ENCODE assay signal across 14 mouse cellular contexts in genomic region chr16:89909393-89910068, GRCm38 (mm10).
DNase-seq lines count a peak whose midpoint lies in the region; ATAC-seq and TF ChIP-seq lines count a peak whose summit lies in the region.
"Had no signal": no experiment of that assay in that cellular context is flagged by ENCODE, and none has a peak within 500 bp of the region (broad histone marks: within the 10 kb centered on the region; RNA-seq: fewer than 3 reads in every experiment).

No protein-coding gene starts in this region.

- H3K4me3 ChIP-seq in heart, embryonic 16.5 days (ENCODE audit: low read length) = no peak overlapping the region
- H3K4me3 ChIP-seq in testis, adult 2 months (ENCODE audit: control insufficient read depth, low read depth, low read length) = no peak overlapping the region
- H3K4me3 ChIP-seq in hindbrain, embryonic 13.5 days = no peak overlapping the region
- H3K4me3 ChIP-seq in stomach, postnatal 0 days (ENCODE audit: low read depth, low read length) = no peak overlapping the region
- H3K4me3 ChIP-seq: kidney, embryonic 15.5 days; liver, embryonic 13.5 days; myocyte had no signal

- 73% methylated on average over 26 of the region's 26 CpGs for WGBS in heart, embryonic 16.5 days
- 53% methylated on average over 26 of the region's 26 CpGs for WGBS in hindbrain, embryonic 13.5 days
- 50% methylated on average over 26 of the region's 26 CpGs for WGBS in stomach, postnatal 0 days

- H3K9me3 ChIP-seq in heart, embryonic 16.5 days (replicated peaks; ENCODE audit: control insufficient read depth, low read length) = no peaks in the 10 kb centered on the region
- H3K9me3 ChIP-seq in hindbrain, embryonic 13.5 days = no peaks in the 10 kb centered on the region
- H3K9me3 ChIP-seq in stomach, postnatal 0 days (ENCODE audit: control insufficient read depth, low read length) = no peaks in the 10 kb centered on the region
- H3K9me3 ChIP-seq: kidney, embryonic 15.5 days; liver, embryonic 13.5 days had no signal

- TF ChIP-seq POLR2A in testis, adult 2 months (IDR thresholded peaks at IDR 0.05; ENCODE audit: control insufficient read depth, low read depth, low read length) = no peak

- H3K27me3 ChIP-seq in heart, embryonic 16.5 days (ENCODE audit: control insufficient read depth, insufficient read depth, low read length) = no peaks in the 10 kb centered on the region
- H3K27me3 ChIP-seq in testis, adult 2 months (ENCODE audit: control insufficient read depth, insufficient read depth, low read length) = no peaks in the 10 kb centered on the region
- H3K27me3 ChIP-seq in hindbrain, embryonic 13.5 days = no peaks in the 10 kb centered on the region
- no peaks in the 10 kb centered on the region for H3K27me3 ChIP-seq in stomach, postnatal 0 days (ENCODE audit: control insufficient read depth, insufficient read depth, low read length)
- H3K27me3 ChIP-seq: kidney, embryonic 15.5 days; liver, embryonic 13.5 days had no signal

- no peak for DNase-seq in heart, adult 18-20 months
- no peak for DNase-seq in testis, postnatal 14 days (ENCODE audit: low spot score)
- DNase-seq in stomach, postnatal 0 days (ENCODE audit: low spot score) = no peak
- DNase-seq in thymus, adult 18-20 months = no peak
- DNase-seq: heart, postnatal 14 days; liver, embryonic 13.5 days; lung, postnatal 4 days; right cerebral cortex, postnatal 14 days had no signal

- no peaks in the 10 kb centered on the region for H3K36me3 ChIP-seq in heart, embryonic 16.5 days (ENCODE audit: control insufficient read depth, insufficient read depth)
- H3K36me3 ChIP-seq in testis, adult 2 months (ENCODE audit: control insufficient read depth, insufficient read depth, low read length) = no peaks in the 10 kb centered on the region
- no peaks in the 10 kb centered on the region for H3K36me3 ChIP-seq in hindbrain, embryonic 13.5 days
- H3K36me3 ChIP-seq in stomach, postnatal 0 days (ENCODE audit: control insufficient read depth, insufficient read depth, low read length) = no peaks in the 10 kb centered on the region
- H3K36me3 ChIP-seq: kidney, embryonic 15.5 days; liver, embryonic 13.5 days had no signal

- no peak overlapping the region for H3K9ac ChIP-seq in heart, embryonic 16.5 days (ENCODE audit: low read length)
- H3K9ac ChIP-seq in hindbrain, embryonic 13.5 days = no peak overlapping the region
- H3K9ac ChIP-seq in stomach, postnatal 0 days (ENCODE audit: low read length) = no peak overlapping the region
- H3K9ac ChIP-seq: kidney, embryonic 15.5 days; liver, embryonic 13.5 days had no signal

- no peak for TF ChIP-seq EP300 in stomach, postnatal 0 days (optimal IDR thresholded peaks at IDR 0.05)

- 0 out of 2 replicates have a peak, but pooled peaks cover 2% of the 10 kb centered on the region for H3K4me1 ChIP-seq in heart, embryonic 16.5 days (ENCODE audit: control insufficient read depth, insufficient read depth, low read length)
- H3K4me1 ChIP-seq in testis, adult 2 months (ENCODE audit: control insufficient read depth, insufficient read depth, low read length) = no peaks in the 10 kb centered on the region; the same call in 1 of the 2 replicates
- H3K4me1 ChIP-seq in hindbrain, embryonic 13.5 days (replicated peaks) = peaks cover 46% of the 10 kb centered on the region
- 0 out of 2 replicates have a peak, but pooled peaks cover 2% of the 10 kb centered on the region for H3K4me1 ChIP-seq in stomach, postnatal 0 days (replicated peaks; ENCODE audit: control insufficient read depth, insufficient read depth)

- ATAC-seq in heart, embryonic 16.5 days (replicated peaks; ENCODE audit: extremely low read depth, insufficient read depth, low FRiP score) = no peak
- ATAC-seq in hindbrain, embryonic 13.5 days (ENCODE audit: low FRiP score) = peak; percentile 40; the same call in 1 of the 2 replicates
- no peak for ATAC-seq in stomach, postnatal 0 days (ENCODE audit: low FRiP score, low TSS enrichment)
- ATAC-seq in erythroblast, adult 5-6 weeks (replicated peaks; ENCODE audit: low FRiP score, poor library complexity, severe bottlenecking) = no peak

- TF ChIP-seq CTCF in testis, adult 2 months (IDR thresholded peaks at IDR 0.05; ENCODE audit: control insufficient read depth, insufficient read depth, insufficient replicate concordance, low read depth, low read length) = no peak
- TF ChIP-seq CTCF in stomach, postnatal 0 days (IDR thresholded peaks at IDR 0.05; ENCODE audit: low read depth) = no peak

- H3K27ac ChIP-seq in heart, embryonic 16.5 days (ENCODE audit: low read length) = no peak overlapping the region
- H3K27ac ChIP-seq in testis, adult 2 months (ENCODE audit: control insufficient read depth, insufficient read depth, low read depth, low read length) = peak overlapping the region; percentile 37
- H3K27ac ChIP-seq in hindbrain, embryonic 13.5 days = peak overlapping the region; percentile 66
- no peak overlapping the region for H3K27ac ChIP-seq in stomach, postnatal 0 days (replicated peaks)
- H3K27ac ChIP-seq: kidney, embryonic 15.5 days; liver, embryonic 13.5 days had no signal

- H3K4me2 ChIP-seq in heart, embryonic 16.5 days (ENCODE audit: low read depth, low read length) = peak overlapping the region; percentile 25; the same call in 1 of the 2 replicates
- peak overlapping the region; percentile 31 for H3K4me2 ChIP-seq in hindbrain, embryonic 13.5 days
- H3K4me2 ChIP-seq in stomach, postnatal 0 days (replicated peaks; ENCODE audit: low read depth) = peak overlapping the region; percentile 29
- H3K4me2 ChIP-seq: kidney, embryonic 15.5 days; liver, embryonic 13.5 days had no signal

Comparison
In these comparisons a context has a peak if more than half of its experiments do, and no peak if none do; other contexts are left out.
1. H3K27ac ChIP-seq: peak in testis, adult 2 months (single experiment) and hindbrain, embryonic 13.5 days (single experiment); none in heart, embryonic 16.5 days (single experiment) and stomach, postnatal 0 days (single experiment).
2. Peak in every context shown above with its lines, with median percentiles within 50 percentile points of each other: H3K4me2 ChIP-seq.